Mouse (Mus musculus): ENCODE data around the gene Hist1h4k. TPM values are rescaled to one million over a fixed set of nuclear protein-coding genes. Genes with fewer than 3 reads are reported as not detected.

The Hist1h4k gene
- total RNA-seq (2015) (58.4 and 76.4 TPM in 2 replicates), total RNA-seq (2017) (2,633 and 2,646 TPM in 2 replicates)

DNA sequence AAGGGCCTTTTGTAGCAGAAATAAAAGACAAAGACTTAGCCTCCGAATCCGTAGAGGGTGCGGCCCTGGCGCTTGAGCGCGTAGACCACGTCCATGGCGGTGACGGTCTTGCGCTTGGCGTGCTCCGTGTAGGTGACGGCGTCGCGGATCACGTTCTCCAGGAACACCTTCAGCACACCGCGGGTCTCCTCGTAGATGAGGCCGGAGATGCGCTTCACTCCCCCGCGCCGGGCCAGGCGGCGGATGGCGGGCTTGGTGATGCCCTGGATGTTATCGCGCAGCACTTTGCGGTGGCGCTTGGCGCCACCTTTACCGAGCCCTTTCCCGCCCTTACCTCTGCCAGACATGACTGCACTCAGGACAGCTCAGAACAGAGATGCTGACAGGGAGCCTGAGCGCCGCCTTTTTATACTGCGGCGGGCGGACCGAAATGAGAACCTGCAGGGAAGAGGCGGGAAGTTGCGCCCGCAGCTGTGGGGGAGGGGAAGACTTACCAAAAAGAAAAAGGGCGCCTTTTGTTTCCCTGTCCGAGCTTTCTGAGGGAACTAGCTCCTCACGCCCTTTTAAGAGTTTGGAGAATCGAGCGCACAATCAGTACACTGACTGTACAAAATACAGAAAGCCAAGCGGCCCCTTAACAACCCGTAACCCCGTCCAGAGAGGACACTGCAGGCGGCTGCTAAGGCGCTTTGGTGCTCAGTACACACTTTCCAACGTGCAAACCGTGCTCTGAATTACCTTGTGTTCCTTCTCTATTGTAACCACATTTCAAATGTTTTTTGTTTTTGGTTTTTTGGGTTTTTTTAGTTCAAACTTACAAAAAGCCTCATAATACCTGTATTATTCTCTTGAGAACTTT, at the start of gene Hist1h4k:
TSS of gene Hist1h4k (minus strand) at position 347 of the 859 bp plus-strand sequence.
- ATAC-seq (replicated peaks; ENCODE audit: poor library complexity): peak; percentile 59

DNA sequence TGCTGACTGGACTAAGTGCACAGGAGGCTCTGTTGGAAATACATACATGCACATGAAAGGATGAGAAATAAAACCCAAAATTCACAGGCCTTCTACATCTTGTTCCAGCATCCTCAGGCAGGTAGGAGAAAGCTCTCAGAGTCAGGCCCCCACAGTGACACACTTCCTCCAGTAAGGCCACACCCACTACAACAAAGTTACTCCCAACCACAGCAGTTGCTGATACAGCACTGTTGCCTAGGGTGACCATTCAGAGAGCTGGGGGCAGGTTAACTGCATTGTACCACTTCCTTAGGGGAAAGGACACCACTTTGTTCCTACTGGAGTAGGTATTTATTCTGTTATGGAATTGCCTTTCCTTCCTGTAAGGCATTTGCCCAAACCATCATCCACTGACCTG, 46.9 kb upstream of the Hist1h4k start:
- peak; percentile 98 for ATAC-seq (replicated peaks; ENCODE audit: poor library complexity)

DNA sequence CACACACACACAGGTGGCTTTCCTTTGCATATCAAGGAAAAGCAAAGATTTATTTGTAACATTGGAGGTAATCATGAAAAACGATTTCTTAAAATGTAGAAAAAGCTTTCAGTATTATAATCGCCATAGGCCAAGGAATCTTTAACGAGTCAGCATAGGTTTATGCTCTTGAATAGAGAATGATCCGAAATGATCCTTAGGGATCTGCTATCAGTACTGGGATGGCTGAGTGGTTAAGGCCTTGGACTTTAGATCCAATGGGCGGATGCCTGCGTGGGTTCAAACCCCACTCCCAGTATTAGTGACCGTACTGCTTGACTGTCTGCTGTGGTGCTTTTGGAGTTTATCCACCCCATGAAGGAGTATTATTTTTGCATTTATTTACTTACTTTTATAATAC, 45.3 kb upstream of the Hist1h4k start:
- ATAC-seq (replicated peaks; ENCODE audit: poor library complexity): no peak

DNA sequence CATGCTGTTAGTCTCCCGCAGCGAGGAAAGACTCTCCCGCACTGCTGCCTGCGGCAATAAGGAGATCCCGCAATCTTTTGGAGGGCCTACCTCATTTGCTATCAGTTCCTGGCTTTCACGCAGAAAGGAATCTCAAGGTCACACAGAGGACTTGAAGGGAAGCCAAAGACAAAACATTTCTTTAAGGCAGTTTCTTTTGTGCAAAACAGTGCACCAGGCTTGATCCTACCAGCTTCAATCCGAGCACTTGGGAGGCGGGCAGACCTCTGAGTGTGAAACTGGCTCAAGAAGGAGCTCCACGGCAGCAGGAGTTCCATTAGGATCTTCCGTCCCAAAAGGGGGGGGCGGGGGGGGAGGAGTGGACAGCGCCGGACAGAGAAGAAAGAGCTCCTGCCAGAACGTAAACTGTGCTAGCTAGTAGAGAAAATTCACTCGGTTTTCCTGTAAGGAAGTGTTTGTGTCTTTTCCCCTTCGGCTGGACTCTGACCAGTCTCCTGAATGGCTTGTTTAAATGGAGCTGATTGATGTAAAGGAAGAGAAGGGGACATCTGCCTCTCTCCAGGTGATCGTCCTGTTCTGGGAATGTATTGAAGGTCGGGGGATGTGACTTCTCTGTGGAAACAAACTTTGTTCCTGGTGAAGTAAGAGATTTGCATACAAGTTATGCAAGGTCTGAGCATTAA, 40.4 kb upstream of the Hist1h4k start:
- ATAC-seq (replicated peaks; ENCODE audit: poor library complexity): no peak

DNA sequence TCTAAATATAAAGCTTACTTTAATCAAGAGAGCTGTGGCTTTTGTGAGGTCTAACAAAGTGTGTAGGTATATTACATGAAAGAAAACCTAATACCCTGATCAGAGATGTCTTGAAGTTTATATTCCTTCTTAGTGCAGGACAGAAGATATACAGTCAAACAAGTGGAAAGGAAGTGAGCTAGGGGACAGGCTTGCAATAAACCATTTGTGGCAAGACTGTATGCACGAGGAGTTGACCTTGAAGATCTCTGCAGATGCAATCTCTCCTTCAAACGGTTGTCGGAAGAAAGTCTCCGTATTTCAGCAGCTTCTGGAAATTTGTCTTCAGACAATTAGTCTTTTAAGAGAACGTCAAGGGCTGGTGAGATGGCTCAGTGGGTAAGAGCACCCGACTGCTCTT, 39.6 kb upstream of the Hist1h4k start:
- no peak for ATAC-seq (replicated peaks; ENCODE audit: poor library complexity)

DNA sequence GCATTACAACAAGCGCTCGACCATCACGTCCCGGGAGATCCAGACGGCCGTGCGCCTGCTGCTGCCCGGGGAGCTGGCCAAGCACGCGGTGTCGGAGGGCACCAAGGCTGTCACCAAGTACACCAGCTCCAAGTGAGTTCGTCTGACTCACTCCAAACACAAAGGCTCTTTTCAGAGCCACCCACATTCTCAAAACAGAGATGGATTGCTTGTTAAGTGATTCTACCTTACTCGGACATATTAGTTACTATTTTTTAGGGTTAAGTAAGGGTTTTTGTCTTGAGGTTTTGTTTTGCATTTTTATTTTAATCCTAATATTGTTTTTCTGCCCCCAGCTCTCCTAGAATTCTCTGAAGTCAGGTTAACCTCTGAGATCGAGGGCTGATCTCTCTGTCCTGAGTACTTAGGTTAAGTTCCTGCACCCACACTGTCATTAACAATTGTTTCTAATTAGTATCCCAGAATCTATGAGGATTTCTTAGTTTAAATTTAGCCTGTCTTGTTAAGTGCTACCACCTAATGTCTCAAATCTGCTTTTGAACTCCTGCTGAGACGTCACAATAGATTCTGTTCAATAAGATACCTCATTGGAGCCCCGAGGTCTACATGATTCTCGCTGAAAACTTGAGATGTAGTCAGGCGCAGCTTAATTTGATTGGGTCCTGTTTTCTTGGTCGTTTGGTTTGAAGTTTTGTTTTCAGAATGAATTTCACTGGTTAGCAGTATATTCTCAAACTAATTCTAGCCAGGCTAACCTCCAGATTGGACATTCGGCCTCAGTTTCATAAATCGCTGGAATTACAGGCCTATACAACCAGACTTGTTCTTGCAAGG, 37.7 kb upstream of the Hist1h4k start:
- no peak for ATAC-seq (replicated peaks; ENCODE audit: poor library complexity)

DNA sequence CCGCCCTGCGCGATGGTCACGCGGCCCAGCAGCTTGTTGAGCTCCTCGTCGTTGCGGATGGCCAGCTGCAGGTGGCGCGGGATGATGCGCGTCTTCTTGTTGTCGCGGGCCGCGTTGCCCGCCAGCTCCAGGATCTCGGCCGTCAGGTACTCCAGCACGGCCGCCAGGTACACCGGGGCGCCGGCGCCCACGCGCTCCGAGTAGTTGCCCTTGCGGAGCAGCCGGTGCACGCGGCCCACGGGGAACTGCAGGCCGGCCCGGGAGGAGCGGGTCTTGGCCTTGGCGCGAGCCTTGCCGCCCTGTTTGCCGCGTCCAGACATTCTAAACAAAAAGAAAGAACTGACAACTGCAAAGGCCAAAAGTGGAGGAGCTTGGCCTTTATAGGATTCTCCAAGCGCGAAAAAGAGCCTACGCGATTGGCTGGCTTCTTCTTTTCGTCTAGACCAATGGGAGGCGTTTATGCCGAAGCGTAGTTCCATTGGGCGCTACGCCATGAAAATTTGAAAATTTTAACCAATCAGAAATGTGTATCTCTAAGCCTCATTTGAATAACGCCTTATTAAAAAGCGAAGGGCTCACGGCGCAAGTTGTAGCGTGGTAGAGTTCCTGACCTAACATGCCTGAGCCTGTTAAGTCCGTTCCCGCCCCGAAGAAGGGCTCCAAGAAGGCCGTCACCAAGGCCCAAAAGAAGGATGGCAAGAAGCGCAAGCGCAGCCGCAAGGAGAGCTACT, 36.8 kb upstream of the Hist1h4k start, which contains the start of the genes Hist1h2an and Hist1h2bp:
TSS of gene Hist1h2an (minus strand) at position 320 of the 731 bp plus-strand sequence.
TSS of gene Hist1h2bp (plus strand) at position 563 of the 731 bp plus-strand sequence.
- ATAC-seq (replicated peaks; ENCODE audit: poor library complexity): peak; percentile 76

DNA sequence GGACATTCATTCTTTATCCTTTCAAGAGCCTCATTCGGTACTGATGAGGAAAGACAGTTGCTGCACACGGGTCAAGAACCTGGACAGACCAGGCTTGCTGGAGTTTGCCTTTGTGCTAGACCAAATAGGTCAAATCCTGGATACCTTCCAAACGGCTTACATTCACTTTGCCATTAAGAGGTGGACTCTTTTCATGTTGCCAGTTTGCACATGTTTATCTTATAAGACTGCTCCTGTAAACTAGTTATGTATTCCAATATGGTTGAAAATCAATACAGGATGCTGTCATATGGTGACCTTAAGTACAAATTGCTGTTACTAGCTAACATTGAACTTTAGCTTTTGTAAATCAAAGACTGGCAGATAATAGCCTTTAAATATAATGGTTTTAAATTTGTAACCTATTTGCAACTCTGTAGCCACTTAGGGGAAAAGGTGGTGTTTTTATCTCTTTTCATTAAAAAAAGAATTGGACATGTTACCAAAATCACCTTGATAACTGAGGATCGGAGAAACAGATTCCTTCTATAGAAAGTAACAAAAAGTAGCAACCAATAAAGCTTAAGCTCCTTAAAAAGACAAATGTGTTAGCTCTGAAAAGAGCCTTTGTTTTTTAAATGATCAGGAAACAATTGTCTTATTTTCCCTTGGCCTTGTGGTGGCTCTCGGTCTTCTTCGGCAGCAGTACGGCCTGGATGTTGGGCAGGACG, 36.0 kb upstream of the Hist1h4k start:
- ATAC-seq (replicated peaks; ENCODE audit: poor library complexity): no peak

DNA sequence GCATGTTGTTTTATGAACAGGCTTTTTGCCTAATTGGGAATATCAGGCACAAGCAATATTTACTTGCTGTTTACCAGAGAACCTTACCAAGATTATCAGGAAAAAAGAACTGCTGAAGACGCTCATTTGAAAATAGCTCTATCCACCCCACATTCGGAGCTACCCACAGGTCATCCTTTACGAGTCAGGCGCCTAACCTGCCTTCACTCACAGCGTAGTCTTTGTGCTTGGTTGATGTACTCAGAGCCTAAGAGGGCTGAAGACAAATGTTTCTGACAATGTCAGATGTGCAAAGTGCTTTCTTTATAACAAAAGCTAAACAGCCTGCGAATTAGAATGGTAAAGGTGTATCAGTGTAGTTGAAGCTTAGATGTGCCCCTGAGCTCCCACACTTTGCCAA, 34.0 kb upstream of the Hist1h4k start:
- no peak for ATAC-seq (replicated peaks; ENCODE audit: poor library complexity)

DNA sequence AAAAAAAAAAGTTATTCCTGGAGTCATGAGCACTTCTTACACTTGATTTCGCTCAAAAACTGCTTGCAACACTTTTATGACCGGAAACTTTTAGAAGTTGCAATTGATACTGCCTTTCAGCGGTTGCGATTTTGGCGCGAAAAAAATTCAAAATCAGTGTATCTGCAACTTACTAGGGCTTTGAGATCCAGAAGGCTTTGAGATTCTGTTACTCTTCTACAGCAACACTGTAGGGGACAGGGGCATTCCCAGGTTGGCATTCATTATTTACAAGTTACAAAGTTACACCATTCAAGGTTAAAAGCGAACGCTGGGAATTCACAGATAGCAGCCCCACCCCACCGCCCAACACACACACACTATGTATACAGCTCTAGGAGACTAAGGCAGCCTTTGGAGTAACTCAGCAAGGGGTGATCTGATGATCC, 33.4 kb upstream of the Hist1h4k start:
- ATAC-seq (replicated peaks; ENCODE audit: poor library complexity): no peak

DNA sequence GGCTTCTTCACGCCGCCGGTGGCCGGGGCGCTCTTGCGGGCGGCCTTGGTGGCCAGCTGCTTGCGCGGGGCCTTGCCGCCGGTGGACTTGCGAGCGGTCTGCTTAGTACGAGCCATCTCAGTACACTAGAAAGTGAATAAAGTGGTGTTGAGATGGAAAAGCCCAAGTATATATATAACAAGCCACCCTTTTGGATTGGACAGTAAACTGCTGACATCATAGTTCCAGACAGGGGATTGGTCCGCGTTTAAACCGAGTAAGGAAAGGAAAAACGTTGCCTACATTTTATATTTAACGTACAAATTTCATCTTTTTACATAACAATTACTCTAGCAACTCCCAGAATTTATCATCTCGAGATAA, 32.9 kb upstream of the Hist1h4k start, which contains the start of gene Hist1h3i:
TSS of gene Hist1h3i (minus strand) at position 116 of the 363 bp plus-strand sequence.
- ATAC-seq (replicated peaks; ENCODE audit: poor library complexity): peak; percentile 23

DNA sequence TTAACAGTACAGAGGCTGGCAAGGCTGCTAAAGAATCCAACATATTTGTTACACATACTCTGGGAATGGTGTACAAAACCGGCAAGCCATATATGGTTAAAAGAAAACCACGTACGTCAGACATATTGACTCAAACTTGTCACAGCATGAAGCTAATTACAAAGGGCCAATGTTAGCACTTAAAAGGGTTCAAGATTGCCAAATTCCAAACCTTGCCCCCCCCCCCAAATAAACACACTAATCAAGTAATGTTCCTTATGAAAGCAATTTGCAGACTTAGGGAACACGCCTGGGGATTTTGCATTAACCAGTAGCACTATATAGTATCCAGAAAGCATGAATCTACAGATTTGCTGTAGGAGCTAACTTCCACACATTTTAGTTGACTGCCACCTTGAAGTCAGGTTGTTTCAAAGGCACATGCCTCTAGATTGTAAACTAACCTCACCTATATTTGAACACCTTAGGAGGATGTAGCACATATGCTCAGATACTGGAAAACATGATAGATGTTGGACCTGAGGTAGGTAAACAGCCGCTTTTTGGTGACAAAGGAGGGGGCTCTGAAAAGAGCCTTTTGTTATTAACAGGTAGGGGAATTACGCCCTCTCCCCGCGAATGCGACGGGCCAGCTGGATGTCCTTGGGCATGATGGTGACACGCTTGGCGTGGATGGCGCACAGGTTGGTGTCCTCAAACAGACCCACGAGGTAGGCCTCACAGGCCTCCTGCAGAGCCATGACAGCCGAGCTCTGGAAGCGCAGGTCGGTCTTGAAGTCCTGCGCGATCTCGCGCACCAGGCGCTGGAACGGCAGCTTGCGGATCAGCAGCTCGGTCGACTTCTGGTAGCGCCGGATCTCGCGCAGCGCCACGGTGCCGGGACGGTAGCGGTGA, 32.3 kb upstream of the Hist1h4k start:
- ATAC-seq (replicated peaks; ENCODE audit: poor library complexity): peak; percentile 1; the same call in 1 of the 2 replicates

DNA sequence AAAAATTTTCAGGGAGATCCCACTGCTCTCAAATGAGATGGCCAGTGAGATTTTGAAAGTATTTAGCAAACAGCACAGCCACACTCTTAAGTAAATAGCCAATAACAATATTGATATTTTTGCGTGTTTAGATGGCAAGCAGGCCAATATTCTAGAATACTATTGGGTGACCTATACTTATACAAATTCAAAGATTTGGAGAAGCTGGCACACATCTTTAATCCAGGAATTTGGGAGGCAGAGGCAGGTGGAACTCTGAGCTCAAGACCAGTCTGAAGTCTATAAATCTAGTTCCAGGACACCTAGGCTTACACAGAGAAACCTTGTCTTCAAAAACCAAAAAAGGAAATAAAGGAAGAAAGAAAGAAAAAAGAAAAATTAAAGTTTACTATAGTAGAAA, 31.3 kb upstream of the Hist1h4k start:
- no peak for ATAC-seq (replicated peaks; ENCODE audit: poor library complexity)

DNA sequence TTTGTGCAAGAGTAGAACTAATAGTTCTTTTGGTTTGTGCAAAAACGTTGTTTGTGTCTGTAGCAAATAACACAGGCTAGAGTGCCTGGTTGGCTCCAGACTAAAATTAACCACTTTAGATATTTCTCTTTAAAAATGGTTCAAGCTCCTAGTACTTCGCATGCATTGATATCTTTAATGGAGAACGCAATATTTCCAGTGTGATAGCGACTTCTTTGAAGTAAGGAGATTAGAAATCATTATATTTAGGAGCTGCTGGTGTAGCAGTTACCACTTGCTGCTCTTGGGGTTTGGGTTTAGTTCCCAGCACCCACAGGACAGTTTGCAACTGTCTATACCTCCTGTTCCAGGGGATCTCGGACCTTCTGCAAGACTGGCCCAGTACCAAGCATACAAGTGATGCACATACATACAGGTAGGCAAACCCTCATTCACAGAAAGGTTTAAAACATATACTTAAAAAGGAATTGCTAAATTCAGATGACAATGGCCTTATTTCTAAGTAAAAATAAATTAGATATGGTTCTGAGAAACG, 30.8 kb upstream of the Hist1h4k start:
- no peak for ATAC-seq (replicated peaks; ENCODE audit: poor library complexity)

DNA sequence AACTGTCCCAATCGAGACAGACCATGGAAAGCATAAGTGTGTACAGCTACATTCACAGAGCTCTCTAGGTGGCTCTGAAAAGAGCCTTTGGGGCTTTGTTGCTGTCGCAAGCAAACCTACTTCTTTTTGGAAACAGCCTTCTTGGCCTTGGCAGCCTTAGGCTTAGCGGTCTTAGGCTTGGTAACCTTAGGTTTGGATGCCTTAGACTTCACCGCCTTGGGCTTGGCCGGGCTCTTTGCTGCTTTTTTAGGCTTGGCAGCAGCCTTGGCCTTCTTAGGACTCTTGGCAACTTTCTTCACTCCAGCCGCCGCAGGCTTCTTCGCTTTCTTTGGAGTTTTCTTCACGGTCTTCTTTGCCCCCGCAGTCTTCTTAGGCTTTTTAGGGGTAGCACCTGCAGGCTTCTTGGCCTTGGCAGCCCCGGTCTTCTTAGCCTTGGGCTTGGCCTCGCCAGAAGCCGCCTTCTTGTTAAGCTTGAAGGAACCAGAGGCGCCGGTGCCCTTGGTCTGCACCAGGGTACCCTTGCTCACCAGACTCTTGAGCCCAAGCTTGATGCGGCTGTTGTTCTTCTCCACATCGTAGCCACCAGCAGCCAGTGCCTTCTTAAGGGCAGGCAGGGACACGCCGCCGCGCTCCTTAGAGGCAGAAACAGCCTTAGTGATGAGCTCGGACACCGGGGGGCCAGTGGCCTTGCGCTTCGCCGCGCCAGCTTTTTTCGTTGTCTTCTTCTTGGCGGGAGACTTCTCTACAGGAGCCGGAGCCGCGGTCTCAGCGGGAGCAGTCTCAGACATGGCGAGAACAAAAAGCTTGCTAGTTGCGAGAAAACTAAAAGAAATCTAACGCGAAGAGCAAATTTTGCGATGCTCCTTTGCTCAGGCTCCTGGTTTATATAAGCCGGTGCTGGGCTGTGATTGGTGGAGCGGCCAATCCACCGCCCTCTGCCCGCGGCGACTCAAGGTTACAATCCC, 29.7 kb upstream of the Hist1h4k start, which contains the start of gene Hist1h1b:
TSS of gene Hist1h1b (minus strand) at position 859 of the 965 bp plus-strand sequence.
- peak; percentile 56 for ATAC-seq (replicated peaks; ENCODE audit: poor library complexity)

DNA sequence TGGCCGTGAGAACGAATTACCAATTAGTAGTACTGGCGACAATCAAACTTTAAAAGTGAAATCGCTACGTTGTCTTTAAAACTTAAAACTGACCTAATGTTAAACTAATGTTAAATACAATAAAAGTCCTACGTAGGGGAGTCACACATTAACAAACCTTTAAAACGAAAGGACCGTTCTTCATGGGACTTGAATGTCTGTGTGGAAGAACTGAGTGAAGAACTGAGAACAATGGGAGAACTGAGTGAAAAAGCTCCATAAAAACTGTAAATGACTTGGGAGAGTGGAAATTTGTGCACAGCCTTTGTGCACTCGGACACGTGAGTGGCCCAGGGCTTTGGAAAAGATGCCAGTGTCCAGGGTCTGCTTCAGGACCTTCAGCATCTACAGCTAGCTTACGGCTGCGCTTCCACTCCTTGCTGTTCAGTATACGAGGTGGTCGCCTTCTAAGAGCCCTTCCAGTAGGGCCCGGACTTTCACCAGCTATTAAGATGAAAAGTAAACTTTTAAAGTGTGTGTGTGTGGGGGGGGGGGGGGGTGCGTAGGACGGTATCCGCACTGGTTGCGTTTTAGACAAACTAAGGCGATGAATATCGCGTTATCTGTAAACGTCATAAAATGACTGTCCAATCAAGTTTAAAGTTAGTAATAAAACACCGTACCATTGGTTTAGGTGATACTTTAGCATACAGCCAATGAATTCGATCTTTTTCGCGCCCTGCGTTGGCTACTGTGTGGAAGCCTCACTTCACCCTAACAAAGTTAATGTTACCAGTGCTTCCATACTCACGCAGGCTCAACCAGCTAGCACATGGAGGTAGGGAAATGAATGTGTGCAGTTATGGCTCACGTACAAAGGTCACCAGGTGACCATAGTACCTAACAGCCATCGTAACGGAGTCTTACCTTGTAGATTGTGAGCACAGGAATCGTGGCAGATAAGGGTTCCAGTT, 28.8 kb upstream of the Hist1h4k start:
- ATAC-seq (replicated peaks; ENCODE audit: poor library complexity): peak; percentile 47

Data from megakaryocyte progenitor cell, adult 5-6 weeks (primary cell).